Mouse (Mus musculus): ENCODE results near the gene Aff3.

Gene Aff3

DNA sequence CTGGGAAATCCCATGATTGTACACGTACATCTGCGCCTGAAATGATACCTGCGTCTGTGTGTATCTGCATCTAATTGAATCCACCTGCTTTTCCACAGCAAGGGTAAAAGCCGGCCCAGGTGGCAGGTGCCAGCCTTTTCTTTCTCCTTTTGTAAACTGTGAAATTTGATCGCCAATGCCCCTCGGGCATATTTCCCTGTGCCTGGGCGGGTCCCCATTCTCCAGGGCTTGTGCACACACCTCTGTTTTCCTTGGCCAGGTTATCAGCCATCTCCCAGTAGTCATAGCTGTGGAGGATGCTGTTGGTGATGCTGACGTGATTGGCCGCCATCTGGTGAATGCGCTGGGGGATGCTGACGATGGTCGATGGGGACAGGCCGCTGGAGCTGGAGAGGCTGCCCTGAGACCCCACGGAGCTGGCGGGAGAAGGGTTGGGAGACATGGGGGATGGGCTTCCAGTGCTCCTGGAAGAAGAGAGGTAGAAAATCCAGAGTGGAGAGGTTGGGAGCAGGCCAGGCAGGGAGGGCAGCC, 483.7 kb downstream of the Aff3 start:
- DNase-seq (ENCODE audit: low read depth, low spot score): no peak

DNA sequence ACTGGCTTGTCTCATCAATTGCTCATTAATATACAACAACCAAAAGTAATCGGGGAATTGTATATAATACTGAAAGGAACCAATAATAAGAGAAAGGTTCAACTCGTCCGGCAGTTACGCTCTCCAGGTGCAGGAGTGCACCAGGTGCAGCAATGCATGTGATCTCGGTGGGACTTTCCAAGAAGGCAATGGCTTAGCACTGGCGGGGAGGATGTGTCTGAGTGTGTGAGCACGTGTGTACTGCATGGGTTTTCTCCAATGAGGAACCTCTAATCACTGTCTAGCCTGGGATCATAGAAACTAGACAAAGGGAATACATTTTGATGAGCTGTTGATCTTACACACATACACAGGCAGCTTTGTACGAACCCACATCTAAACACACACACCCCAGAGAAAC, 485.8 kb downstream of the Aff3 start:
- no peak for DNase-seq (ENCODE audit: low read depth, low spot score)

DNA sequence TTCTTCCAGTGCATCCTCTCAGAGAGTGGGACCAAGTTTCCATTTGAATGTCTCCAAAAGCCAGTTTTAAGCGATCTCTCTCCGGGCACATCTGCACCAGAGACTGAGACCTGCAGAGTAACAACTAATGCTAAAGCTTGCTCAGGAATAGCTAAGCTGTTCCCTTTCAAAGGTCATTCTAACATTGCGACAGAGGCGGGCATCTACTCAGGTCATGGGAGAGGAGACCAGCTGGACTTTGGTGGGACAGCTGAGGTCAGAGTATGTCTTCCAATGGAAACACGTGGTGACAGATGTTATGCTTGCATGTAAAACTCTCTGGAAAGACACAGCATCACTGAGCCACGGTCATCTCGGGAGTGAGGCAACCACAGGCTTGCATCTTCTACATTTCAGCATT, 488.7 kb downstream of the Aff3 start:
- no peak for DNase-seq (ENCODE audit: low read depth, low spot score)

DNA sequence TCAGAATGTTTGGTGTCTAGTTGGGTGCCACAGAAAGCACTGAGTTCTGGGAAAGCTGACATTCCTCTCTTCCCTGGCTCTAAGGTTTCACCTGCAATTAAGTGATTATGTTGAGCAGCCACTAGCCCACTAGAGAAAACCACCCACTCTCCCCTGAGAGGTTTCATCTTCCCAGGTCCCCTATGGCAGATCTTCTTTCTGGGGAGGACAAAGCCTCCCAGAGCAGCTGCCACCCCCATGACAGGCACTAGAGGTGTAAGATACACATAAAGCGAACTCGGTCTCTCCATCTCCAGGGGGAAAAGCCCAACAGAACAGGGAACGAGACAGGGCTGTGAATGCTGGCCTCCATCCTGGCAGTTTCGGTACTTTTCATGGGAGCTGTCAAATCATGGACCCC, 492.9 kb downstream of the Aff3 start:
- DNase-seq (ENCODE audit: low read depth, low spot score): no peak

DNA sequence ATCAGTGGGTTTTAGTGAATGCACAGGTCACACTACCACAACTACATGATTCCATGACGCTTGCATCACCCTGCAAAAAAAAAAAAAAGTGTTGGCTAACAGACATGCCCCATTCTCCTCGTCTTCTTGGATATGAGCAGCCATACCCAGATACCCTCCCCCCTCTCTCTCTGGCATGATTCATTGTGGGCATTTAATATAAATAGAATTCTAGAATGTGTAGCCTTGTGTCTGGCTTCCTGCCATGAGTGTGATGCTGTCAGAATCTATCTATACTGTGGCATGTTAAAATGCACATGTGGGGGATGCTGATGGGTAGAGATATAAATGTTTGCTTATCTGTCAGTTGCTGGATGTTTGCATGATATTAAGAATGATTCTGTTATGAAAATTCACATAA, 499.1 kb downstream of the Aff3 start:
- peak; percentile 24 for DNase-seq (ENCODE audit: low read depth, low spot score)

DNA sequence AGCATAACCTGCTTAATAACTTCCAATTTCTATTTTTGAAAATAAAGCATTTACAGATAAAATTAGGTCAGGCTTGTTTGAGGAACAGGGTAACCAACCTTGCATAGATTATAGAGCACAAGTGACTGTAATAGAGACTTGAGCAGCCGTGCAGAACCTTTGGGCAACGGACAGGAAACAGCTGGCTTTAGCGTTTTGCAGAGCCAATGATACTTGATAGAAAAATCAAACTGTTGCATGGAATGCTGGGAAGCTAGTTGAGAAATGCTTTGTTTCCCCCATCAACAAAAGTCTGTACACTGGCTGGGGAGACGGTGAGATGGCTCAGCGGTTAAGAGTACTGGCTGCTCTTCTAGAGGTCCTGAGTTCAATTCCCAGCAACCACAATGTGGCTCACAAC, 514.7 kb downstream of the Aff3 start:
- no peak for DNase-seq (ENCODE audit: low read depth, low spot score)

DNA sequence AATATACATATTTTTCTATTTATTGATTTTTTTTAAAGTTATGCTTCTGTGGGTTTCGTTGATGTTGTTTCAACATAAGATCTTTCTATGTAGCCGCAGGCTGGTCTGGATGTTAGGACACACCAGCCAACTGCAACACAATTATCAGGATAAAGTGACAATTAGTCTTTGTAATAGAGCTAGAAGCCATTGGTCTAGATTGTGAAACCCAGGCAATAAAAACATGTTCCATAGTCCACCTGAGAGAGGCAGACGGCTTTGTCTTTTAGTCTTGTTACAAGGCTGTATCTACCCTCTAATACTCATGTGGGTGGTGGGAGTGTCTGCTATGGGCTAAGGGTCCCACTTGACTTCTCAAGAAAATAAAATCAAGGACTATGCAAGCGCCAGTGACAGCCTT, 518.7 kb downstream of the Aff3 start:
- no peak for DNase-seq (ENCODE audit: low read depth, low spot score)

DNA sequence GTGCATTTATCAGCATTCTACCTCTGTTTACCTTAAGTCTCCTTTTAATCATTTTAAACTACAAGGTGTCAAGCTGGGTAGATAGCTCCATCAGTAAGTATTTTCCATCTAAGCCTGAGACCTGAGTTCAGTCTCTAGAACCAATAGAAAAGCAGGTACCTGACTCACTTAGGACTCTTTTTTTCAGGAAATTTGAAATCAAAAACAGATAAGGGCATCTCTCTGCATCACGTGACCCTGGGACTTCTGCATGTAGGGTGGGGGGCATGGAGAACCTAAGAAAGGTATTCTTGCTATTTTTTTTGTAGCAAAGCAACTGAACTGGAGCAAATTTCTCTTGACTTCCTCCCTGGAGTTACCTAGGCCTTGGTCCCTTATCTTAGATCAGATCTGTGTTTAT, 523.4 kb downstream of the Aff3 start:
- no peak for DNase-seq (ENCODE audit: low read depth, low spot score)

DNA sequence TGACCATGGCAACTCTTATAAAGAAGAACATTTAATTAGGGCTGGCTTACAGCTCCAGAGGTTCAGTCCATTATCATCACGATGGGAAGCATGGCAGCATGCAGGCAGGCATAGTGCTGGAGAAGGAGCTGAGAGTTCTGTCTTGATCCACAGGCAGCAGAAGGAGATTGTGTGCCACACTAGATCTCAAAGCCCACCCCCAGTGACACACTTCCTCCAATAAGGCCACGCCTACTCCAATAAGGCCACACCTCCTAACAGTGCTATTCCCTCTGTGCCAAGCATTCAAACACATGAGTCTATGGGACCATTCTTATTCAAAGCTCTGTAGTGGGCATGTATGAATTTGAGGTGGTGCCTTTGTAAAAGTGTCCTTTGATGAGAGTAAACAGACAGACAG, 523.8 kb downstream of the Aff3 start:
- no peak for DNase-seq (ENCODE audit: low read depth, low spot score)

DNA sequence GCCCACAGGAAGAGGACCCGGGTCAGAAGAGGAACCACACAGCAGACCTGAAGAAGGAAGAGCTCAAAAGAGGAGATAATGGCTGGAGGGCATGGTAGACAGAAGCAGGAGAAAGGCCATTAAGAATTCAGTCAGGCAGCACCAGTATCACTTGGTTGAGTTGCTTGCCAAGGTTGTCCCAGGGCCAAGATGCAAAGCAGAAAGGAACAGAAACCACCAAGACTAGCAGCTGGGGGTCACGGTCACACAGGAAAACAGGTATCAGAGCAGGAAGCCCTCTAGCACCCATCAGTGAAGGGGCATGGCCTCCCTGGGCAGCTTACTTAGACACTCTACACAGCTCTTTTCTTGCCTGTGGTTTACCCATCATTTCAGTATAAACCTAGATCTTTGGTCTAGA, 525.4 kb downstream of the Aff3 start:
- DNase-seq (ENCODE audit: low read depth, low spot score): no peak

DNA sequence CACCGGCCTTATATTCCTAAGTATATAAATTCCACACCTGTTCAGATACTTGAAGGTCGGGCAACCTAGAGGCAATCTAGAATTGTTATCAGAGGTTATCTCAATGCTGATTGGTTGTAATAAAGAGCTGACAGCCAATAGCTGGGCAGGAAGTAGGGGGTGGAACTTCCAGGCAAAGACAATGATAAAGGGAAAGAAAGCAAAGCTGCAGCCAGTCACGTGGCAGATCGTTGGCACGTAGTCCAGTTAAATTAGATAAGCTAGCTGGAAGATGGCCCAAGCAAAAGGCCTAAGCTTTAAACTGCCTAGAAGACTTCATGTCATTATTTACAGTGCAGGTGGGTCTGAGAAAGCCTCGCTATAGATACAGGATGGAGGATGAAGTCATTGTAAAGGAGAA, 531.8 kb downstream of the Aff3 start:
- DNase-seq (ENCODE audit: low read depth, low spot score): no peak

DNA sequence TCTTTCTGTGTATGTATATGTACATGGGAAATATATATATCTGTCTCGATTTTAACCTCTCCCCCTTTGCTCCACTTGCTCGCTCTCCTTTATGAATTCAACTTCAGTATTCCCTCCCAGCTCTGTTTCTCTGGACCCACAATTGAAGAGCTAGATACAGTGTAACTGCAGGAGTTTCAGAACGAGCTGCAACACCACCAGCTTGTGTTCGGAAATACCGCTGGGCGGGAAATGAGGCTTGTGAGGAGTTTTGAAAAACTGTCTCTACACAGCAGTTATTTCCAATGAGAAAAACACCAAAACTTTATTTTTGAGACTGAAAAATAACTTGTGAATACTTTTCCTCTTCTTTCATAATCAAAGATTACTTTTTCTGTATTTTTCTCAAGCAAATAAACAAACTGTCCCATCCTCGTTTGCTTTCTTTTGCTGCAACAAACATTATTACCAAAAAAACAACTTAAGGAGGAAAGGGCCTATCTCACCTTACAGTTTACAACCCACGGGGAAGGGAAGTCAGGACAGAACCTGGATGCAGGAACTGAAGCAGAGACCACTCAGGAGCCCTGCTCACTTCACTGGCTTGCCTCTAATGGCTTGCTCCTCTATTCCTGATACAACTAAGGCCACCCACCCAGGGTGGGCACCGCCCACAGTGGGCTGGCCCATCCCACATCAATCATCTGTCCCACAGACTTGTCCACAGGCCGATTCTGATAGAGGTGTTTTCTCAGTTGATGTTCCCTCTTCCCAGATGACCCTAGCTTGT, 533.9 kb downstream of the Aff3 start:
- no peak for DNase-seq (ENCODE audit: low read depth, low spot score)

DNA sequence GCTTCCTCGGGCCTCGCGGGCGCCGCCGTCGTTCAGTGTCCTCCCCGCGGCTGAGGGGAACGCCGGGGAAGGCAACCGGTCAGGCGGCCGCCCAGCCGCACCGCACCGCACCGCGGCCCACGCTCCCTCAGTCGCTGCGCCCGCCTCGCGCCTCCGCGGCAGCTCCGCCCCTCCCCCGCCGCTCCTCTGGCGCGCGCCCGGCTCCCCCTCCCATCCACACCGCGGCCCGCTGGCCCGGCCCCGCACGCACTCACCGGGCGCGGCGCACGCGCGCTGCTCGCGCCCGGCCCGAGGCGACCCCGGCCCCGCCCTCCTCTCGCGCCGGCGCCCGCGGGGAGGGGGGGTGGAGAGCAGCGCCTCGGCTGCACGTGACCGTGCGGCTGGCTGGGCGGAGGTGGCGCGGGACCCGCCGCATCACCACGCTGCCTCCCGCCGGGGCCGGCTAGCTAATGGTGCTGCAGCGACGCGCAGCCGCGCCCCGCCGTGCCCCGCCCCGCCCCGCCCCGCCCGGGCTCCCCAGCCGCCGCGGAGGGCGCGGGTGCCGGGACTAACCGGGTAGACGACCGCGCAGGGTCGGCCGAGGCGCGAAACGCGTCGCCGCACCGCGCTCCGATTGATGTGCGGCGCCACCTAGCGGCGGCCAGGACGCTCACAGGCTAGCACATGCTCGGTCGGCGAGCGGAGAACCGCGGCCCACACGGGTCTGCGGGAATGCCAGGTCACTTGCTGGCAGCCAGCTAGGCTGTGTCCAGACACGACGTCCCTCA, 535.1 kb downstream of the Aff3 start, which contains the start of gene Rev1:
TSS of gene Rev1 (minus strand) at position 301 of the 767 bp plus-strand sequence.
- peak; percentile 97 for DNase-seq (ENCODE audit: low read depth, low spot score)

DNA sequence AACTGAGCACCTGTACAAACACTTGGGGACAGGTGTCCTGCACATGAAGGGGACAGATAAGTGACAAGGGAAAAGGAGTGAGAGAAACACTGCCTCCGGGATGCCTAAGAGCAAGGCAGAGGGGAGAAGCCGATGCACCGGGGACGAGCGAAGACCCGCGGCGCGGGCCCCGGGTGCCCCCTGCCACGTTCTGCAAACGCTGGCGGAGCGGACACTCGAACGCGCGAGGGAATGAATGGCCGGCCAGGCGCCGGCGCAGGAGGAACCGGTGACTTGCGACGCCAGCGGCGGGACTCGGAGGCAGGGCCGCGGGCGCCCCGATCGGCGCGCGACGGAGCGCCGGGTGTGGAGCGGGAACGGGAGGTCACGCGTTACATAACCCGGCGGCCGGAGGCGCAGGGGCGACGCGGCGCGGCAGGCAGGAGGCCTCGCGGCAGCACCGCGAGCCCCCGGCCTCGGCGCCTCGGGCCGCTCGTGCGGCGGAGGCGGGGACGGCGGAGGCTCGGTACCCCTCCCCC, 535.8 kb downstream of the Aff3 start:
- peak; percentile 74 for DNase-seq (ENCODE audit: low read depth, low spot score)
